Mouse (Mus musculus) thymus, postnatal 10 days (tissue): ENCODE data around the gene Utp14a.
"Not testable (repeated sequence)": the region's sequence is repeated elsewhere in the genome, so short reads cannot be mapped to it uniquely, and the experiment has no call there.

Experiments used
- DNase-seq, 2 experiments: peaks; one replicate each; pipeline ENCODE4 v3.0.0; 2021; ENCODE audit warnings: low spot score in 2 of 2

Utp14a gene

GRCm38 (mm10) chrX:48256468-48257007, at the start of gene Utp14a:
Gene Utp14a, plus strand, starts transcription at chrX:48256862.
- DNase-seq = peak; percentile 84 to 93

DNA sequence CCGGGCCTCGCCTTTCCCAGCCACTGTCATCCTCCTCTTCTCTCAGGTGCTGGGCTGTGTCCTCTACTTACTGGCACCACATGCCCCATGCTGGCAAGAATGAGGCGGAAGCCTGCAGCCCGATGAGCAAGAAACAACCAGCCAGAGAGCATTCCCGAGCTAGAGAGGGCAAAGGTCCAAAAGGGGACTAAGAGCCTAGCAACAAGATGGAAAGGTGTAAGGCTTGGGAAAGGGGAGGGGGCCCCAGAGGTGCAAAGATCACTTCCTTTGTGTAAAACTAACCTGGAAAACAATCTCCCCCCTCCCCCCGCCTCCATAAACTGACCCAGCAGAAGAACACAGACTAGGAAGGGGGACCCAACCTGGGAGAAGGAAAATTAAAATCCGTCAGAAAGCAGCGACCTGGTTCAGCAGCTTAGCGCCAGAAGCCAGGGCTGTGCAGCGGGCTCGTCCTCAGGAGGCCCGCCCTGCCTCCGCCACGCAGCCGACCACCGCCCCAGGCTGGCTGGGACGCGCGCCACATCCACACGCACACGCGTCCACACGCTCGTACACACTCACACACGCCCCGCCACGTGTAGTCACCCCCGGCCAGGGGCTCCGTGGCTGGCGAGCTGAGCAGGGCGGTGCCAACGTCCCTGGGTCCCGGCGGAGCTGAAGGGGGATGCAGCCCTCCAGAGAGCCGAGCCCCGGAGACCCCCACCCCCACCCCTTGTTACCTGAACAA, 48.7 kb upstream of the Utp14a start:
- DNase-seq = peak in 1 of 2 experiments; percentile 25

DNA sequence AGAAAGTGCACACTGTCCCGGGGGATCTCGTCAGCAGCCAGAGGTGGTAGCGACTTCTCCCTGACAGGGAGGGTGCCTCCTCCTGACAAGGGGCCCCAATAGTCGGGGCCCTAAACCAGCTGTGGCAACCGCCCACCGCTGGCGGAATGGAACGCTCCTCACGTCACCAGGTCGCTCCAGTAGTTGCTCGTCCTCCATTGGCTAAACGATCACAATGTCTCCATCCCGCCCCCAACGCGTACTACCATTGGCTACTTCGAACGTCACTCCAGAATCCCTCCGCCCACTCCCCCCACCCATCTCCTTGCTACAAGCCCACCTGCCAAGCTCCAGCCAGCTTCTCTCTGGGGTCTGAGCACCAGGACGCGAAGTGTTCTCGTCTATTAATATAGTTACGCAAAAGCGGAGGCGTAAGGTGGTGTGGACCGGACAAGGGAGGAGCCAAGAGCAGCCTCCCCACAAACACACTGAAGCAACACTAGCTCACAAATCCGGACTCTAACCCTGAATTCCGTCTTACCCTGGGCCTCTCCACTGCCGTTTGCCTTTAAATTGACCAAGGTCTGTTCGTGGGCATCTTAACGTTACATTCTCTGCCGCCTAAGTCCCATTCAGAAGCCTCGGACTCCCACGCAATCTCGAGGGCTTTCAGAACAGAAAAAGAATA, 48.0 kb upstream of the Utp14a start, which contains the start of gene Zdhhc9:
Zdhhc9 (minus strand) TSS at position 360 of the 667 bp plus-strand sequence.
- DNase-seq = peak; percentile 85 to 88

- not testable (repeated sequence) for DNase-seq
These were observed 46.9 kb upstream of the Utp14a start for GRCm38 (mm10) chrX:48209746-48210145.

DNA sequence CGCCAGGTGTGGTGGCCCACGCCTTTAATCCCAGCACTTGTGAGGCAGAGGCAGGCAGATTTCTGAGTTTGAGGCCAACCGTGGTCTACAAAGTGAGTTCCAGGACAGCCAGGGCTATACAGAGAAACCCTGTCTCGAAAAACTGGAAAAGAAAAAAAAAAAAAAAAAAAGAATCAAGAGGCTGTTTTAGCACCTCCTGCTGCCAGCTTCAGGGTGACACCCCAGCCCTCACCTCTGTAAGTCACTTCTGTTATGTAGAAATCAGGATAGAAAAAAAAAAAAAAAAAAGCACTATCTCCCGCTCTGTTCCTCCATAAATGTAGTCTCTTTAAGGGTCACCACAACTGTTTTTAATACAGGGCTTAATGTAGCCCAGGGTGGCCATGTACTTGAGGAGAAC, 37.2 kb upstream of the Utp14a start:
- no peak for DNase-seq

- no peak for DNase-seq
These were observed 34.0 kb upstream of the Utp14a start for GRCm38 (mm10) chrX:48222706-48223105.

DNA sequence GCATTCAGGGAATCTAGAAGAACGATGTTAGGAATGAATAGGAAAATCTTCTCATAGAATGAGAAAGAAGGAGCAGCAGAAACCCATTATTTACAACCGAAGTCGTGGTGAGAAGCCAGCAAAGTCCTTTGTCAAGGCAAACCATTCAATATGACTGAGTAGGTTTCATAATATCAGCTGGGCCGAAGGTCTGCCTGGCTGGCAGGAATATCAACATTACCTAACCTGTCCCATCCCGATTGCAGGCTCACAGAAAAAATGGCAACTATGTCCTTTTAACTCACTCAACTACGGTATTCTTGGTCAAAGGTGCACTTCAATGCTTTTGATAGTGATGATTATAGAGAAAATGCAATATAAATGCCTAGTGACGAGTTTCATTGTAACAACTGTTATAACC, 30.4 kb upstream of the Utp14a start:
- no peak for DNase-seq

GRCm38 (mm10) chrX:48234417-48234816, 22.2 kb upstream of the Utp14a start:
- DNase-seq = peak; percentile 43 to 47

- DNase-seq = no peak
These were observed 733 bp upstream of the Utp14a start for GRCm38 (mm10) chrX:48255830-48256428.

GRCm38 (mm10) chrX:48257011-48257410, 349 bp downstream of the Utp14a start:
- DNase-seq = no peak

- DNase-seq = no peak
These were observed 15.0 kb downstream of the Utp14a start for GRCm38 (mm10) chrX:48271671-48272070.

DNA sequence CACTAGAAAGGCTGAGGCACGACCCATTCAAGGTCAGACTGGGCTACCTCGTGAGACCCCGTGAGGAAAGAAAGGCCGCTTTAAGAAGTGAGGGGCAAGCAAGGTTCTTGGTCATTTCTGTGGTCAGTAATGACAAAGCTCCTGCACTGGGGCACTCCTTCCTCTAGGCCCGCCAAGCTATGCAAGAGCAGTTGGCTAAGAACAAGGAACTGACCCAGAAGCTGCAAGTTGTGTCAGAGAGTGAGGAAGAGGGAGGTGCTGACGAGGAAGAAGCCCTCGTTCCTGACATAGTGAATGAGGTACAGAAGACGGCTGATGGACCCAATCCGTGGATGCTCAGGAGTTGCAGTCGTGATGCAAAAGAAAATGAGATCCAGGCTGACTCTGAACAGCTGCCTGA, 18.0 kb downstream of the Utp14a start:
- no peak for DNase-seq

- peak in 1 of 2 experiments; percentile 59 for DNase-seq
These were observed 21.4 kb downstream of the Utp14a start for GRCm38 (mm10) chrX:48278103-48278502.

GRCm38 (mm10) chrX:48284386-48285005, 27.8 kb downstream of the Utp14a start:
- peak; percentile 67 to 79 for DNase-seq

DNA sequence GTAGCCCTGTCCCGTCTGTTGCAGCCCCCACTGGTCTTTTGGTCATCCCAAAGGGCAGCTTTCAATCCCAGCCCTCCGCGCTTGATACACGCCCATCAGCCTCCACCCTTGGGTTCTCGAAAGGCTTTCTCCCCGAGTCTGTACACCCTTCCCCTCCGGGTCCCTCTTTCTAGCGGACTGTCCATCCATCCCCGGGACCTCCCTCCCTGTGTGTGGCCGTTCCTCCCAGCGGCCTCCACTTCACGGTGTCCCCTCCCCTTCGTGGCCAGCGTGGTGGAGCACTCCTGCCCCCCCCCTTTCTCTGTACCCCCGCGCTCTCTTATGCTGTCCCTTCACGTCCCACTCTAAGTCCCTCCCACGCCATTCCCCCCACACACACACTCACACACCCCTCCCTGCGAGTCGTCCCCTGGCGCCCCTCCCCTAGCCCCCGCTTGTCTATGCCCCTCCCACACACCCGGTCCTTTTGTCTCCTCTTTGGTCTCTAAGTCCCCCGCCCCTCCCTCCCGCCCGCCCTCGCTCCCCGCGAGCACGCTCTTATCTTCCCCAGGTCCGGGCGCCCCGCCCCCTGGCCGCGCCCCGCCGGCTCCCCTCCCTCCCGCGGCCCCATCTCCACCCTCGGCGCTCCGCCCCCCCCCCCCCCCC, 28.5 kb downstream of the Utp14a start:
- DNase-seq = peak; percentile 63 to 71

DNA sequence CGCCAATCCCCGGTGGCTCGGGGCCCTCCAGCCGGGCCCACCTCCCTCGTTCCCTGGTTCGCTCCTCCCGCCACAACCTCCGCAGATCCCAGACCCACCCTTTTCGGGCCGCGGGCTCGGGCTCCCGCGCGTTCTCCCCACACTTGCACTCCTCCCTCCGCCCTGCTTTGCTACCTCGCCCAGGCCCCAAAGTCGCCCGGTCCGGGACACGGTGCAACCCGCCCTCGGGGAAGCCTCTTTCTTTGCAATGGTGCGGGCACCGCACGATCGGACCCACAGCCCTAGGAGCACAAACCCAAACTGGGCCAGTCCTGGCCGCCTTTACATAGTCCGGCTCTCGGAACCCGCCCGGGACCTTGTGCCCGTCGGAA, 29.0 kb downstream of the Utp14a start:
- peak in 1 of 2 experiments; percentile 45 for DNase-seq

- no peak for DNase-seq
These were observed 29.8 kb downstream of the Utp14a start for GRCm38 (mm10) chrX:48286488-48286887.

DNA sequence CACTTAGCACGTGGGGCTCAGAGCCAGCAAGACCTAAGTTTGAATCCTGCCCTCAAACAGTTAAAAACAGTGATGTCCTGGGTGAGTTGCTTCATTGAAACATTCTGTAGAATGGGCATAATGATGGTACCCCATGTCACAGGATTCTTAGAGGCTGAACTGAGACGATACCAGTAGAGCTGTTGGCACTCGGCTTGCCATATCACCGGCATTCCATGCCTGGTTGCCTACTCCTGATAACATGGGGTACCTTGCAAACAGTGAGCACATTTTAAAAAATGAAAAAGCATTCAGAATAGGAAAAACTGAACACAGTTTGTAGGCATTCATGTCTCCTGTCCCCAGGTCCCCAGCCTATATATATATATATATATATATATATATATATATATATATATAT, 31.3 kb downstream of the Utp14a start:
- DNase-seq = no peak

GRCm38 (mm10) chrX:48291413-48291812, 34.8 kb downstream of the Utp14a start:
- no peak for DNase-seq

GRCm38 (mm10) chrX:48305356-48305755, 48.7 kb downstream of the Utp14a start:
- no peak for DNase-seq

DNA sequence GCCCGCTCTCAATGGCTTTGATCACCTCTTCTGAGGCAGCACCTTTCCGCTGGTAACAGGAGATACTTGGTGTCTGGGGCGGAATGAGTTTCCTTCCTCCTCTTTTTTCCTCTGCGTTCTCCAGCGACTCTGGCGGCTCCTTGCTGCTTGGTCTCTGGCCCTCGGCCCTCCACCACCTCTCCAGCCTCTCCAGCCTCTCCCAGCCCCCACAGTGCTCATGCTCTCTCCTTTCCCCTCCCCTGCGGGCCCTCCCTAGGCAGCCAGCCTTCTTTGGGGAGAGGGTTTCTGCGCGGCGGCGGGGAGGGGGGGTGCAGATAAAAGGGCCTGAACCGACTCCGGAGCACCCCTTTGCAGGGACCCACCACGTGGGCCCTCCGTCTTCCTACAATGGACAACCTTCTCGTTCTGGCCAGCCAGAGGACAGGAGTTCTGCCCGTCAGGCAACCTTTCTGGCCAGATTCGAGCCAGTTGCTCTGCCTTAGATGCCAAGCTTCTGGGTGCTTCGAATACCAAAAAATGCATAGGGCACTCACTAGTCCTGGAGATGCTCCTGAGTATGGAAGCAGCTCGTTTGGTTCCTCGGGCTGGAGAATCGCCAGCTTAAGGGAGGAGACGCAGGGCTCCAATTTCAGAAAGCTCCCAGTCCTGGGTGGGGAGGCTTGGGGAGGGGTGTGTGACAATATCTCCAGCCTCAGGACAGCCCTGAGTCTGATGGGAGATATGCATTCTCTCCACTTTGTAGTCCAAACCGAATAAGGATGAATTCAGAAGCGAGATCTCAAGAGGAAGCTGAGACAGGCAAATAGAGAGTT, 54.2 kb downstream of the Utp14a start:
- DNase-seq = peak in 1 of 2 experiments; percentile 18
